Mouse (Mus musculus): ENCODE measurements around the gene Dvl2. TPM values are rescaled to one million over a fixed set of nuclear protein-coding genes. Genes with fewer than 3 reads are reported as not detected.

Gene Dvl2
- polyA plus RNA-seq, 1 experiment, result 59.6 TPM

DNA sequence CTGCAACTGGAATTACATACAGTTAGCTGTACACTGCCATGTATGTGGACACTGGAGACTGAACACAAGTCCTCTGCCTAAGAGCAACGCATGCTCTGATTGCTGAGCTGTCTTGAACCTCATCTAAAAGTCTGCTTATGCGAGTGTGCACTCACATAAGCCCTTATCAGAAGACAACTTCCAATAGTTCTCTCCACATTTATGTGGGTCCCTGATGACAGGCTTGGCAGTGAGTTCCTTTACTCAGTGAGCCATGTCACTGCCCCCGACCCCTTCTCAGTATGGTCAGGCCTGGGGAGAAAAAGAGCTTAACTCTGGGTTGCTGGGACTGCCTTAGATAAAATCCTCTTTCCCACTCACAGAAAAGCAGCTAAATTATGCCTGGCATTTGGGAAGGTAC is 16.3 kb downstream of the Dvl2 start, which contains the start of gene Dlg4:
Dlg4 (plus strand) TSS at position 274 of the 400 bp plus-strand sequence.
- TF ChIP-seq GATA1 (IDR thresholded peaks at IDR 0.05; ENCODE audit: low read length), result no peak

DNA sequence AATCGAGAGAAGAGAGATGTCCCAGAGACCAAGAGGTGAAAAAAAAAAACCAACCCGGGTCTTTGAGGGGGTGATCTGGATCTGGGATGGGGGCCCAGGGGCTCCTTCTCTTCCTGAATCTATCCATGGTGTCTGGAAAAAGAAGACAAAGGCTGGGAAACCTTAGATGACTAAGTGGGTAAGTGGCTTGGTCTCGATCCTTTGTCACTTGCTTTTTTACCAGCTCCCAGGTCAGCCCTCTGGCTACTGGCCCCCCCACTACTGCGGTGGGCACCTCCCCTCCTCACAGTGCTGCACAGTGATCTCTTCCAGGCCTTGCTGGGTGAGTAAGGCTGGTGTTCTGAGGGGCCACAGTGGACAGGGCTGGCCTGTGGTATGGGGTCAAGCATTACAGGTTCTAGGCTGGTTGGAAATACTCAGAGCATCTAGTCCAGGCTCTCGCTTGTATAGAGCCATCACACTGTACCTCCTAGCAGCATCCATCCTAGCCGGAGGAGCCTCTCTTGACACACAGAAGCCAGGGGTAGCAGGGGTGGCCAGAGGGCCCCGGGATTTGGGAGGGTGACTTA is 16.9 kb downstream of the Dvl2 start:
- no peak for TF ChIP-seq GATA1 (IDR thresholded peaks at IDR 0.05; ENCODE audit: low read length)

DNA sequence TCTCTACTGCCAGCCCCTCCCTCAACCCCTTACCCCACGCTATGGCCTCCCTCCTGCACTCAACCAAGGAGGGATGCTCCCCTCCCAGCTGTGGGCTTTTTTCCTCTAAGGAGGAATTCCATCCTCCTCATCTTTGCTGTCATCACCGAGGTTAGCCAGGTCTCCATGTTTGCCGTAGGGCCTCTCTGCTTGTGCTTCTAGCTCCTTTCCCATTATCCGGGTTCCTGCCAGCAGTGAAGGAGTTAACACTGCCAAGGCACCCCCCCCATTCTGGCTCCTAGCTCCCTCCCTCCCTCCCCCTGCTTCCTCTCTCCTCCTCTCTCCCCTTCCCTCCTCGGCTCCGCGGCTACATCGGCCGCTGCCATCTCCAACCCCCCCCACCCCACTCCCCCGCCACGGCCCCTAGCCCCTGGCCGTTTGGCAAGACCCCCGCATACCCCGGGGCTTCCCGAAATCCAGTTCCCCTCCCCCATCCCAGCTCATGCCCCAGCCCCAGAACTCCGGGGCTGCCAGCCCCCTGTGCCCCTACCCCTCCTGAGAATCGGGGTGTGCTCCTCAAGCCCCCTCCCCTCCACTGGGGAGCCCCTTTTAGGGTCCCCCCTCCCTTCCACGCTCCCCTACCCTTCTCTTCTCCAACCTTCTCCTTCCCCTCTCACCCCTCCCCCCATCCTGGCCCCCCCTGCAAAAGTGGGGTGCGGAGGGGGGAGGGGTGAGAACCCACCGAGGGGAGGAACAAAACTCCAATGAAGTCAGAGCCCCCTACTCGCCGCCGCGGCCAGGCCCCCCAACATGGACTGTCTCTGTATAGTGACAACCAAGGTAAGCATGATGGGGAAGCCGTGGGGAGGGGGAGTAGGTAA is 18.0 kb downstream of the Dvl2 start:
- no peak for TF ChIP-seq GATA1 (IDR thresholded peaks at IDR 0.05; ENCODE audit: low read length)

DNA sequence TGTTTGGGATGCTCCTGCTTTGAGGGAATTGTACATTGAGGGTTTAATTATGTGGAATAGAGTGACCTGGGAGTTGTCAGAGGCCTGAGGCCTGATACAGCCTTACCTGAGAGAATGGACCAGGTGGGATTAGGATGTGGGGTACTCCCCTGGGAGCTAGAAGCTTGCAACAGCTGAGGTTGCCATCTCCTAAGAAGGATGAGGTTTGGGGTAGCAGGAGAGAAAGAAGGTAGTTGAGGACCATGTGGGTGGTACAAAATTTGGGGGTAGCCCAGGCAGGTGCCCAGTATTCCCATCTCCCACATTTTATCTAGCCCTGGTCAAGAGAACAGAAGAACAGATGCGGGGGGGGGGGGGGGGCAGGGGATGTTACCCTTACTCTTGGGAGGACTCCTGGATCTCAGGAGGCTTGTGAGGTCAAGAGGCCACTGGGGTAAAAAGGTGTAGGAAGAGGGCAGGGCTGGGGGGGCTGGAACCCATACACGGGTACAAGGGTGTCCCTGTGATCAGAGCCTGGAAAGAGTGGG is 19.2 kb downstream of the Dvl2 start:
- no peak for TF ChIP-seq GATA1 (IDR thresholded peaks at IDR 0.05; ENCODE audit: low read length)

DNA sequence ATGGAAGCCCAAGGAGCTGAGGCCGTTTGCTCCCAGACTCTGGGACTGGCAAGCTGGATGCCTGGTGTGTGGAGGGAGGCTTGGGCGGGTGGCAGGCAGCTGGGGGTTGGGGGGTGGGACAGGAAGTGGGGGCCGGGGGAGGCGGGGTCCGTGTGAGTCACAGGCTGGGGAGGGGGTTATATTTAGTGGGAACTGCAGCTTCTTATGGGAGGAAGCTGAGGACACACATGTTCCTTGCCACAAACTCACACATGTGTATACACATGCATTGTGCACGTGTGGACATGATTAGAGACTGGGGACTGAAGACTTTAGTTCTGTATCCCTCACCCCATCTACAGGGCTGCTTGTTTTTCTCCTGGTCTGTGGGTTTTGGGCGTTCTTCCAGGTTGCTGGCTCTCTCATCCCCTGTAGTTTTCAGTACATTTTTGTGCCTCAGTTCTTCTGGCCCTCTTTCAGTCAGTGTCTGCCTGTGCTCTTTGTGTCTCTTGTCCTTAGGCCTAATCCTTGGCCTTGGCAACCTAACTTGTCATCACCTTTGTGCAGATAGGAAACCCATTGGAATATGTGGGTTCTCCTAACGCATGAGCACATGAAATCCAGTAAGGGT is 19.7 kb downstream of the Dvl2 start:
- no peak for TF ChIP-seq GATA1 (IDR thresholded peaks at IDR 0.05; ENCODE audit: low read length)

DNA sequence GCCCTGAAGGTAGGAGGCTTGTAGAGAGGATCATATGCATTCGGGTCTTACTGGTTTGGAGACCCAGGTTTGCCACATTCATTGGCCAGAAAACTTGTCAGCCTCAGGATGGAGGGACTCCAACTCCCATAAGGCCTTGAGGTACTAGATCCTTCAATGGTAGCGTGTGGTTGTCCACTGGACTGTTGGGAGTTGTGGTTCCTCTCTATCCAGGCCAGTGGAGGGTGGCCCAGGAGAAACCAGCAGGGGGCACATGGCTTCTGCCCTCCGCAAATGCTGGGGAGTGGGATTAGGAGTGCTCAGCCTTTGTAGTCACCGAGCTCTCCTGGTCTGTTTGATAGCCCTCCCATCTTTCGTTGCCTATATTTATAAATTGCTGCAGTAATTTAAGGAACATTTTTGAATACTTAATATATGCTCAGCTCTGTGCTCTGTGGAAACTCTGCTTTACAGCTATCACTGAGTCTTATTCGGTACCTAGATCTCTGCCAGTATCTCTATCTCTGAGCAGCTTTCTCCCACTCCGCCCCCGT is 20.4 kb downstream of the Dvl2 start:
- TF ChIP-seq GATA1 (IDR thresholded peaks at IDR 0.05; ENCODE audit: low read length), result no peak

DNA sequence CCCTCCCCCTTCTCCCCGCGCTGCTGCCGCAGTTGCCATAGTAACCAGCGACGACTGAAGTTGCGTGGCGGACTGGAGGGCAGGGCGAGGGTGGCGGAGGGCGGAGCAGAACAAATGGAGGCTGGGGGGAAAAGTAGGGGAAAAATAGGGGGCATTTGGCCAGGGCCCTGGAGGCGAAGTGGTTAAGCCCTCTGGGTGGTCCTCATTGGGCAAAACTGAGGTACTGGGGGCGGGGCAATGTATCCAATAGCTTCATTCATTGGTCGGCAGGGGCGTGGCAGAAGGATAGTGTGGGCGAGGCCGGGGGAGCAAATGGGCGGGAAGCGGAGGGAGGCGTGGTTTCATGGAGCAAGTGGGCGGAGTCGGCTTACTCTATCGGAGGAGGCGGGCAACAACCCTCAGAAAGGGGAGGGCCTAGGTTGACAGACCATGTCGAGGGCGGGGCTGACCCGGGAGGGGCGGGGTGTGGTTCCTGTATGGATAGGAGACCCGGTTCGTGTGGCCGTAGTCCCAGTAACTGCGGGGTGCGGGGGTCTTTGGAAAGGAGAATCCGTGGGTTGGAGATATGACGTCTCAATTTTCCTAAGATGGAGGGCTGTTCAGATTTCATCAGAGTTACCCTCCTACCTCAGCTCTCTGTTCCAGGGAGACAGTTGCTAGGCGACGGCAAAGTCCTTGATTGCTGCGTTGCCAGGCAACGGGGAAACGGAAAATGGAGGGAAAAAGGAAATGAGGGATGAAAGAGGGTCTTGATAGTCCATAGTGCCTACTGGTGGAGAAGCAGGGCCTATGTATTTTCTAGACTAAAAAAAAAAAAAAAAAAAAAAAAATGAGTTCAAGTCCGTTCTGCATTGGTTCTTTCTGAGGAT is 21.1 kb downstream of the Dvl2 start:
- no peak for TF ChIP-seq GATA1 (IDR thresholded peaks at IDR 0.05; ENCODE audit: low read length)

DNA sequence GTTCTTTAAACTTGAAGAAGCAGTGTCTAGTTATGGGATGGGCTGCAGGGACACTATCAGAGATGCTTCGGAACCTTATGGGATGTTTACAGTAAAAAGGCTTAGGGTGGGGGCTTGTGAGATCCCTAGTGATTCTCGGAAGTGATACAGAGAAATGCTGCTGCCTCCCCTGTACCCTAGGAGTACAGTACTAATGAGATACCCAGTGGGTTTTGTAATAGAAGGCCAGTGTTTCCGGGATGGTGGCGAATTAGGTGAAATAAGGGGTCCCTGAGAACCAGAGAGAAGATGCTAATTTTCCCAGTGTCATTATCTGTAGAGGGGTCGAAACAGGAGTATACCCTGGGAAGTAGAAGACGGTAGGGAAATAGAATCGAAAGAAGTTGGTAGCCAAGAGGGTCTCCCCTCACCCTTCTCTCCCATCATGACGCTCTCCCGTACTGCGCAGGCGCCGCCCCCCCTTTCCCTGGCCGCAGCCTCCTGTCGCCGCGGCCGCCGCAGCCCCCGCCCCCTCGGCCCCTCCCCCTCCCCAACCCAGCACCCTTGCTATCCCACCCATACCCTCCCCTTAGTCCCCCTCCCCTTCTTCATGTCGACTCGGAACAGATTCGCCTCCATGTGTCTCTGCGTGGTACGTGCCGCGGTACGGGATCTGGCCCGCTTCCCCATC is 23.2 kb downstream of the Dvl2 start:
- TF ChIP-seq GATA1 (IDR thresholded peaks at IDR 0.05; ENCODE audit: low read length), result no peak

DNA sequence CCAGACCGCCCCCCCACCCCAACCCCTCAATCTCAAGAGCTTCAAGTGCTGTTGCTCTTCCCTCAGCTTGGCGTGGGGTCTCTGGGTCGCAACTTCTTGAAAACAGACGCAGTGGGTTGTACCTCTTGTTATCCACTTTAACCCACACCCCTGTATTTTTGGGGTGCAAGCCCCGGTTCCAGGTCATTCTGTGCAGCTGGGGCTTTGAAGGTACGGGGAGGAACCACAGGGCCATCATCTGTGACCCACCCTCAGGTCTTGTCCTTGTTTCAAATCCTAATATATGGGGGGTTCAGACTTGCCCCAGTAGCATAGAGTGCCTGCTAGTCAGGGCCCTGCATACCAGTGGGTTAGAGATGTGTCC is 23.7 kb downstream of the Dvl2 start:
- no peak for TF ChIP-seq GATA1 (IDR thresholded peaks at IDR 0.05; ENCODE audit: low read length)

DNA sequence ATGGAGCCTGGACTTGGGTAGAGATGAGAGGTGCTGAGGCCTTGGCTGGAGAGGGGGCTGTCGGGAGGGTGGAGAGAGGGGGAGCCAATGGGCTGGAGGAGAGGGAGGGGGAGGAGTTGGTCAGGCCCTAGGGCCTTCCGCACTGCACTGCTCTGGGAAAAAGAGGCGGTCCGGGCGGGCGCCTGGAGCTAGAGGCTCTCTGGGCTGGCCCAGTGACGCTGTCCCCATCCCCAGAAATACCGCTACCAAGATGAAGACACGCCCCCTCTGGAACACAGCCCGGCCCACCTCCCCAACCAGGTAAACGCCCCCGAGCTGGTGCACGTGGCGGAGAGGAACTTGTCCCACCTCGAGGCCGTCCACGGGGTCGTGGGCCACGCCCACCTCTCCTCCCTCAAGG is 26.3 kb downstream of the Dvl2 start:
- TF ChIP-seq GATA1 (IDR thresholded peaks at IDR 0.05; ENCODE audit: low read length), result no peak

DNA sequence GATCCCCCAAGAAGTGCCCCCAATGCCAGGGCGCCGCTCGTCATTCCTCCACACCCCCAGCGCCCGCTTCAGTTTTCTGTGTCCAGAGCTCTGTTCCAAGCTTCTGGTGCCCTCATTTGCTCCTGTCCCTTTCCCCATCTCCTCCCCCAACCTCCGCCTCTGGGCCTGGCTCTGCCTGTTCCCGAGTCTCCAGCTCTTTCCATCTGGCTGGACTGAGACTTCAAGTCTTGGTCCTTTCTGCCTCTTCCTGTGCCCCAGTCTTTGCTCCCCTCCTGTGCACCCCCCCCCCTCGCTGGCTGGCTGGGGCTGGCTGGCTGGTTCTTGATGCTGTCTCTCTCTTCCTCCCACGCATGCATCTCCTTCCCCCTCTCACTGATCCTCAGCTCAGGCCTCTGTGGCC is 27.0 kb downstream of the Dvl2 start:
- no peak for TF ChIP-seq GATA1 (IDR thresholded peaks at IDR 0.05; ENCODE audit: low read length)

DNA sequence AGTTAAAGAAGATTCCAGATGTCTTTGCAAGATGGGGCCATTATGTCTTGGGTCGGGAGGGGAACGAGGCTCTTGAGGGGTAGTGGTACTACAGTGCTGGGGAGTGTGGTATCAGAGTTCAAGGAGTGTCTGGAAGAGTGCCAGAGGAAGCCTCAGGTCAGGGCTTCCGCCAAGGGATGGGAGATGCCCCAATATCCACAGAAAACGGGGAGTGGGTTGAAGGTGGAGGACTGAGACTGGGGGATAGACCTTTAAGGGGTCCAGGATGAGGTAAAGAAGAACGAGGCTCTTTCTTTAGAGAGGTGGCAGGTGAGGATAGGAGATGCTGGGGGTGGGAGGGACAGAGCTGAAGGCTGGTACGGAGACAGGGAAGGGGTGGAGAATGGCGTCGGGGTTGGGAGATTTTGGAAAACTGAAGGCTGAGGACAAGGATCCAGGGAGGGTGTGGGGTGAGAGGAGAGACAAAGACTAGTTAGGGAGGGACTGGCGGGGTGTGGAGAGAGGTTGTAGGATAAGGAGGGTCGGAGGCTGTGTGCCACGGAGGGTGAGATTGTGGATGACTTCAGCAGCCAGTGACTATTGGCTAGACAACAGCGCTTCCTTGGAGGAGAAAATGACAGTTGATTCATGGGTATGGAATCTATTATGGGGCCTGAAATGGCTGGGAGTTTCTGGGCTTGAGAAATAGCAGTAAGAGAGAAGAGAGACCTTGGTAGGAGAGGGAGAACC is 28.2 kb downstream of the Dvl2 start:
- no peak for TF ChIP-seq GATA1 (IDR thresholded peaks at IDR 0.05; ENCODE audit: low read length)

DNA sequence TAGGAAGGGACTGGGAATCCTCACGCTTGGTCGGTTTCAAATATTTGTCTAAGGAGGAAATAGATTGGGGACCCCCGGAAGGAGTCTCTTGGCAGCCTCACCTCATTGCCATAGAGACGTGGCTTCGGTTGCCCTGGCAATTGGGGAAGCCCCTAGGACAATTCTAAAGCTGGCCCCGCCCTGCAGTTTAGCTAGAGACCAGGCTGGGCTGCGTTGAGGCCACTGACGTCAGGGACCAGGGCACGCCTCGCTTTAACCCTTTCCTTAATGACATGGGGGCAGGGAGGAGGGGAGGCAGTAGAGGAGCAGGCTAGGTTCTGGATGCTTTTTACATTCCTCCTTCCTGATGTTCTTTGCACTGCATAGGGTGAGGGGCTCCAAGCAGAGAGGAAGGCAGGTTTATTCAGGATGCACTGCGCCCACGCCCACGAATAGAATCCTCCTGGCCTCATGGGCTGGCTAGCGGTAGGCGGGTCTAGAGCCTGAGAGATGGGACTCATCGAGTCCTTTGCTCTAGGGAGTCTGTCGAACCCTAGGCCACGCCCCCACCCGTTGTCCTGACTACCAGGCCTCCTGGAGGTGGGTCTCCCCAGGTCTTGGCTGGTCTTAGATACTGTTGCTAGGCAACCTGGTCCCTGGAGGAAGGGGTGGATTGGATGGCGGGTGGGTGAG is 28.9 kb downstream of the Dvl2 start:
- TF ChIP-seq GATA1 (IDR thresholded peaks at IDR 0.05; ENCODE audit: low read length), result no peak

All from G1E-ER4 (cell line).